Mouse (Mus musculus): ENCODE data around the gene Fbxo28. TPM values are rescaled to one million over a fixed set of nuclear protein-coding genes. Genes with fewer than 3 reads are reported as not detected.
A peak's percentile ranks its signal among the peaks of the same experiment; 100 is the strongest.

Gene Fbxo28
- total RNA-seq (2021) = 10 to 100 TPM; 17.3 to 17.5 TPM
- long read RNA-seq, experiment 1, full-length matches to known transcripts = 4 of 13 reads
- long read RNA-seq, experiment 1, partial matches to known transcripts = 0 of 13 reads
- long read RNA-seq, experiment 1, other reads (novel, unspliced or antisense) = 9 of 13 reads
- long read RNA-seq, experiment 2, full-length matches to known transcripts = 5 of 12 reads
- long read RNA-seq, experiment 2, partial matches to known transcripts = 0 of 12 reads
- long read RNA-seq, experiment 2, other reads (novel, unspliced or antisense) = 7 of 12 reads

DNA sequence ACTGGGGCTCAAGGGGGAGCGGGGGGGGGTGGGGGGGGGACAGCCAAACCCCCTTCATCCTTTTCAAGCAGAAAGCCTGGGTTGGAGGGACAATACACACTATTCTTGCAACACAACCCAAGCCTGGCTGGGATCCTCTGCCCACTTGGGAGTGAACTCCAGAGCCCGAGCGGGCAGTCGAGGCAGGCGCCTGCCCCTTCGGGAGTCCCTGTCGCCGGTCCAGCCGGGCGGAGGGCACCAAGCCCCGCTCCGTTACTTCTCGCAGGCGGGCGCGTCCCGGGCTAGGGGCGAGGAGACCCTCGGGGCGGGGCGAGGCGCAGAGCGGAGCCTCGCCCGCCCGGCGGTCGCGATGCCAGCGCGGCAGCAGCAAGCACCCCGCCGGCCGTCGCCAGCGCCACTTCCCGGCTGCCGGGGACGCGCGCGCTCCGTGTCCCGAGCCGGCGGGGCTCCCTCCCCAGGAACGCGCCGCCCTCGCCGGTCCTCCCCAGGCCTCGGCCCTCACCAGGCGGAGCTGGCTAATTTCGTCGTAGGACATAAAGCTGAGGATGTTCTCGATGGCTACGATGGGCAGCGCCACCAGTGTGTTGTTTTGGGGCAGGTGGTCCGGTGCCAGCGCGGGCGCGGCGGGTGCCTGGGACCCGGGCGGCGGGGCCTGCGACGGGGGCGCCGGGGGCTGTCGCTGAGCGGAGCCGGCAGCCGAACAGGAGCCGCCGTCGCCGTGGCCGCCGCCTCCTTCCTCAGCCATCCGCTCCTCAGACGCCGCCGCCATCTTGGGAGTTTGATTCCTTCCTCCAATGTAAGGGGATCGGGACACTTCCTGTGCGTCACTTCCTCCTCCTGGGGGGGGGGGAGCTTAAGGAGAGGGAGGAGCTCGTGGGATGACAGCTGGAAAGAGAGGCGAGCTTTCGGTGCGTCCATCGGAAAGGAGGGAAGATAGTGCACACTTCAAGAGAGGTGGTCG, at the start of gene Fbxo28:
Gene Fbxo28 (minus strand): TSS at position 809 of the 961 bp plus-strand sequence.
- intact Hi-C loops (cut with DNase I) = no loop called here
- peak; percentile 75 to 81 for DNase-seq

DNA sequence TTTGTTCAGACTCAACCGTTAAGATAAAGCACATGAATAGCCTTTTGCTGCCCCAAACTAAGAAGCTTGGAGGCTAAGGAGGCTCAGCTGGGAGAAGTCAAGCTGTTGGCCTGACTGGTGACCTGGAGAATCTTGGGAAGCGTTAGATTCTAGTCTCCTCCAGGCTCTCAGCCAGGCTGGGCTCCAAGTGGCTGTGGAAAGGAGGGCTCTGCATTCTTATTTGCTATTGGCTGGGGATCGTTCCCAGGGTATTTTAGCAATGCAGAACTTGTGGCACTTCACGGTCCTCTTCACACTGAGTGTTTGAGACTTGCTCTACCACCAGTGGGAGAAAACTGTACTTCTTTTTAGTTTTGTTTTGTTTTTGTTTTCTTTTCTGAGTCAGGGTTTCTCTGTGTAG, 47.3 kb upstream of the Fbxo28 start:
- no peak for DNase-seq
- intact Hi-C loops (cut with DNase I) = no loop called here

- no peak for DNase-seq
- intact Hi-C loops (cut with DNase I) = no loop called here
Measured at GRCm38 (mm10) chr1:182386449-182386848, 45.0 kb upstream of the Fbxo28 start.

DNA sequence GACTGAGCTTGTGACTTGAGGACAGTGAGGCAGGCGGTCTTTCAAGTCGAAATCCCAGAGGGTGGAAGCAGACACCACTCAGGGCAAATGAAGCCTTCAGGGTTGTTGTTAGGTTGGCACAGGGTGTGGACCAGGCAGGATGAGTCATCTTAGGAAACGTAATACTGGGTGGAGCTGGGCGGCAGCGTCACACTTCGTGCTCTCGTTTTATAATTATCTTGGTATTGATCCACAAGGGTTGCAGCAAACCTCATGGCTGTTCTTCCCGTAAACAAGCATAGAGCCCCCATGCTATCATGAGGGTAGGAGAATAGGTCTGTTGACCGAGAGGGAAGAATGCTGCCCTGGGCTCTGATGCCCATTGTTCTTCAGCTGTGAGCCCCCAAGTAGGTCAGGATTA, 41.7 kb upstream of the Fbxo28 start:
- intact Hi-C loops (cut with DNase I) = no loop called here
- DNase-seq = peak in 1 of 2 experiments; percentile 31

DNA sequence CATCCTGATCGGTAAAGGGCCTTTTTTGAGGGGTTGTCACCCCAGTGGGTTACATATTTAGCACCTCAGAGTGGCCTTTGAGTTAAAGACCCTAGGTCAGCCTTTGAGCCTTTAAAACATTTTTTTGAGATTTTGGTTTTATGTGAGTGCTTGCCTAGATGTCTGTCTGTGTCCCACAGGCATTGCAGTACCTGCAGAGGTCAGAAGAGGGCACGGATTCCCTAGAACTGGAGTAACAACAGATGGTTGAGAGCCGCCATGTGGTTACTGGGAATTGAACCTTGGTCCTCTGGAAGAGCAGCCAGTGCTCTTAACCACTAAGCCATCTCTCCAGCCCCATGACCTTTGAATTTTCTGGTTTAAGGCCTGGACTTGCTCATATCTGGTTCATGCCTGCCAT, 39.9 kb upstream of the Fbxo28 start:
- intact Hi-C loops (cut with DNase I) = no loop called here
- no peak for DNase-seq

- intact Hi-C loops (cut with DNase I) = no loop called here
- DNase-seq = no peak
Measured at GRCm38 (mm10) chr1:182380683-182381082, 39.3 kb upstream of the Fbxo28 start.

DNA sequence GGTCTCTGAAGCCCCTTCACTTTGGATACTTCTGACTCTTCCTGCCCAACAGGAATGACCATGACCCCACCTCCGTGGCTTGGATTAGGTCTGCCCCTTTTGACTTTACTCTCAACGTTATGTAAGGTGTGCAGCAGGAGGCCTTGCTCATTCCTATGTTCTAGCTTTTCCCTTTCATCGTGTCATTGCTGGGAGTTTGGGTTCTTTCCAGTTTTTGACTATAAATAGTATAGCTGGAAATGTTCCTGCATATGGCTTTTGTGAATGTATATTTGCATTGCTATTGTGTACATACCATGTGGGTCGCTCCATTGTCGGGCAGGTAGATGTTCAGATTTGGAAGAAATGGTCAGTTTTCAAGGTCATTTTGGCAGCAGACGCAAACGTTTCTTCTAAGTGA, 37.4 kb upstream of the Fbxo28 start:
- intact Hi-C loops (cut with DNase I) = loop anchor here (5.0 kb wide), 2 partner anchors 93 to 158 kb away; no protein-coding TSS in a partner anchor
- DNase-seq = no peak

GRCm38 (mm10) chr1:182378205-182378835, 36.9 kb upstream of the Fbxo28 start:
- intact Hi-C loops (cut with DNase I) = loop anchor here (5.0 kb wide), 2 partner anchors 94 to 159 kb away; no protein-coding TSS in a partner anchor
- no peak for DNase-seq

DNA sequence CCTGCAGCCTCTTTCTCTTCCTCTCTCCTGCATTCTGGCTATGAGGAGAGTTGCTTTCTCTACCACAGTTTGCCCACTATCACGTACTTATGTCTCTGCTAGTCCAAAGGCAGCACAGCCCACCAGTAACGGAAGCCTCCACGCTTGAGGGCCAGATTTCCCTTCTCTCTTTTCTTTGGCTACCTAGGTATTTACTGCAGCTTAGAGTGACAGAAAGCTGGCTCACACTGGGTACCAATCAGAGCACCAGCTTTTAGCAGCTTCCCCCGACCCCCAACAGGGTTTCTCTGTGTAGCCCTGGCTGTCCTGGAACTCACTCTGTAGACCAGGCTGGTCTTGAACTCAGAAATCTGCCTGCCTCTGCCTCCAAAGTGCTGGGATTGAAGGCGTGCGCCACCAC, 36.1 kb upstream of the Fbxo28 start:
- intact Hi-C loops (cut with DNase I) = loop anchor here (5.0 kb wide), 2 partner anchors 95 to 160 kb away; no protein-coding TSS in a partner anchor
- DNase-seq = no peak

GRCm38 (mm10) chr1:182376826-182377225, 35.4 kb upstream of the Fbxo28 start:
- intact Hi-C loops (cut with DNase I) = loop anchor here (5.0 kb wide), 2 partner anchors 95 to 160 kb away; no protein-coding TSS in a partner anchor
- no peak for DNase-seq

DNA sequence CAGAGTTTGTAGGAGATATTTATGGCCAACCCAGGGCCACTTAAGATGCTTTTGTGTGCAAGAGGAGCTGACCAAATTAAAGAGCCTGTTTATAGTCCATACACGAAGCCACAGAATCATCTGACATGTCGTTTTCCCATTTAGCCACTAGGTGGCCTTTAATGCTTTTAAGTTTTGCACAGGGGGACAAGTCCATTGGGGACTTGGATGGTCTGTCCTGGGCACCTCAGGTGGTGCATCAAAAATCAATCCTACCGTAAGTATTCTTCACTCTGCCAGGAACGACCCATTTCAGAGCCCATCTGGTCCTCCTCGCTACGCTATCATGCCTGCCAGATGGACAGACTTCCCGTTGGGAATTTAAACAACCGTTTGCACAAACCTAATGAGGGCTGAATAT, 34.8 kb upstream of the Fbxo28 start:
- intact Hi-C loops (cut with DNase I) = loop anchor here (5.0 kb wide), 2 partner anchors 96 to 161 kb away; no protein-coding TSS in a partner anchor
- no peak for DNase-seq

DNA sequence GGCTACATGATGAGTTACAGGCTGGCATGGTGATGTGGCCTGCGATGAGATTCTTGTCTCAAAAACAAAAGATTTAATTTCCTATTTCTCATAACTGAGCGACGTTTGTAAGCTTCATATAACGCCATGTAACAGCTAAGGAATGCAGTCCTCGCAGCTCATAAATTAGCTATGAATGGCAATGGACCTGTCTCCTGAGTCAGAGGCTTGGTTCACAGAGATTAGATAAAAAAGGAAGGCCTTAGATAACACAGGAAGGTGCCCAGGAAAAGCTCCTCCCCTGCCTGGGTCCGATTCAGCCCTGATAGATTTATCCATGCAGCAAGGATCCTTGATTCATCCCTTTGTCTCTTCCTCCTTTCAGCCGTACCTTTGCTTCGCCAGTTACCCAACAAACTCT, 30.5 kb upstream of the Fbxo28 start:
- intact Hi-C loops (cut with DNase I) = no loop called here
- DNase-seq = no peak

DNA sequence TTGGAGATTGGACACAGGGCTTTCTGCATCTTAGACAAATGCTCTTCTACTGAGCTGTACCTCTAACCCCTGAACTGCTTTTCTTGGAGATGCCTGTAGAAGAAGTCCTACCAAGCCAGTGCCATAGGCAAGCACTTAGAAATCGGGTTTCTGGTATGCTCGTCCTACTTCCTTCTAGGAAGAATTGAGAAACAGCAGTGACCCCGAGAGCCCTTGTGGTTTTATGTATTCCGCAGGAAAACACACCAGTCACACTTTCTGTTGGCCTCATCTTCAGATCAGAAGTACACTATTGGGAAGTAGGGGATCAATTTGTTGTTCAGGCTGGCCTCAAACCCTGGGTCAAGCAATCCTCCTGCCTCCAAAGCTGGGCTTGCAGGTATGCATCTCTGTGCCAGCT, 28.0 kb upstream of the Fbxo28 start:
- intact Hi-C loops (cut with DNase I) = no loop called here
- no peak for DNase-seq

- intact Hi-C loops (cut with DNase I) = no loop called here
- DNase-seq = no peak
Measured at GRCm38 (mm10) chr1:182368782-182369181, 27.4 kb upstream of the Fbxo28 start.

- no peak for DNase-seq
- intact Hi-C loops (cut with DNase I) = no loop called here
Measured at GRCm38 (mm10) chr1:182368309-182368708, 26.9 kb upstream of the Fbxo28 start.

- intact Hi-C loops (cut with DNase I) = no loop called here
- DNase-seq = no peak
Measured at GRCm38 (mm10) chr1:182363683-182364404, 22.4 kb upstream of the Fbxo28 start.

- intact Hi-C loops (cut with DNase I) = no loop called here
- no peak for DNase-seq
Measured at GRCm38 (mm10) chr1:182362703-182363102, 21.3 kb upstream of the Fbxo28 start.

- DNase-seq = no peak
- intact Hi-C loops (cut with DNase I) = no loop called here
Measured at GRCm38 (mm10) chr1:182358133-182358532, 16.7 kb upstream of the Fbxo28 start.

DNA sequence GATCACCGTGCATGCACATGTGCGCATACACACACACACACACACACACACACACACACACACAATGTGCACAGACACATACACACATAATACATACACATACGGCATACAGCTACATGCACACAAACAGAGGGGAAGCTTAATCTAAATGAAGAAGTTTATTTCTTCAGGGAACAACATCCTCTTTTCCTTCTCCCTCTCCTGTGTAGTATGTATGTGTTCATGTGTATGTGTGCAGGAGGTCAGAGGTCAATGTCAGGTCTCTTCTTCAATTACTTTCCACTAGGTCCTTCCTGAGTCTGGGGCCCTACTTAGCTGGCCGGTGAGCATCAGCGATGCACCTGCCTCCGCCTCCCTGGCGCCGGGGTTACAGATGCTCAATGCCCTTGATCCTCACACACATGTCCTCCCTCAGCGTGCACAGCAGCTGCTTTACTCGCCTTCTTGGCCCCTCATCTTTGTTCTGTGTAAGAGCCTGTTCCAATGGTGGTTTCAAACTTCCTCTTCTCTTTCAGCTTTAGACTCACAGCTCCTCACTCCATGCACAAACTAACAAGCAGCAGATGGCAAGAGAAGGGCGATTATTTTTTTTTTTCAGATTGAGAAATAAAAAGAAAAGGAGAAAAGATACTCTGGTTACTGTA, 13.2 kb upstream of the Fbxo28 start:
- intact Hi-C loops (cut with DNase I) = no loop called here
- no peak for DNase-seq

DNA sequence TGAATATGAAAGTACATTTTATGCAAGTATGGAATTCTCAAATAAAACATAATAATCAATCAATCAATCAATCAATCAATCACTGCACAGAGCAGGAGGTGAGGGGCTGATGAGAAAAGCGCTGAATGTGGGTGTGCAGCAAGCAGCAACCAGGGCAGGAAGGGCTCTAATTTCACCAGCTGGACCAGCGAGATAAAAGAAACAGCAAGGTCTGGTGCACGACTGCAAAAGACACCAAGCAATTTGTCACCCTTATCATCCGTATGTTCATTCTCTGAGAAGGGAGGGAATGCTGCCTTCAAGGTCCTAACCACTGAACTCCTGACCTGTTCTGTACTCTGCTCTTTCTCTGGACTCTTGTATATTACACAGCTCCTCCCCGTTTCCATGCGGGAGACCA, 8.1 kb upstream of the Fbxo28 start:
- intact Hi-C loops (cut with DNase I) = no loop called here
- no peak for DNase-seq
